Mouse (Mus musculus): ENCODE measurements around the gene D17Wsu92e.

DNA sequence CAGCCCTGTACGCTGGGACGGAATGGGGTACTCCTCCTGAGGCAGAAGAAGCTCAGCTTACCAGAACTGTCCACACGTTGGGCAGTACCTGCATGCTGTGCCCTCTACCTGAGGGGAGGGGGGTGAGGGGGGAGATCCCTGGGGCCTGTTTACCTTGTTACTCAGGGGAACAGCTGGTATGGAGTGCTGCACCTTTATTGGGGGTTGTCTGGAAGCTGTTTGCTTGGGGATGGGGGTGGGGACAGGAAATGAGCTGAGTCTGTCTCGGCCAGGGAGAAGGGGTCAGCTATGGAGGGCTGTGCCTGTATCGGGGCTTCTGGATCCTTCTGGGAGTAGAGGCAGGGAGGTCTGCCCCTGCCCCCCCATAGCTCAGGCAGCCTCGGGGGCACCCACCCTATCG, 93.9 kb downstream of the D17Wsu92e start:
- TF ChIP-seq CTCF (IDR thresholded peaks at IDR 0.05; ENCODE audit: low read depth): no peak
- no peak for TF ChIP-seq EP300 (IDR thresholded peaks at IDR 0.05; ENCODE audit: low read depth)

All from liver, embryonic 14.5 days (tissue).